Mouse (Mus musculus): ENCODE data around the gene Bcl11b.

The Bcl11b gene

GRCm38 (mm10) chr12:108003483-108003882 lies at the start of gene Bcl11b:
Bcl11b (minus strand) TSS chr12:108003602.
- Histone ChIP-seq H3K36me3 (ENCODE audit: control insufficient read depth, insufficient read depth, low read length, poor library complexity, severe bottlenecking) (no peaks in the 10 kb centered on the region), H3K27me3 (ENCODE audit: control insufficient read depth, insufficient read depth, low read length, poor library complexity, severe bottlenecking) (no peaks in the 10 kb centered on the region)
- DNase-seq (ENCODE audit: low read depth, low spot score) = no peak

DNA sequence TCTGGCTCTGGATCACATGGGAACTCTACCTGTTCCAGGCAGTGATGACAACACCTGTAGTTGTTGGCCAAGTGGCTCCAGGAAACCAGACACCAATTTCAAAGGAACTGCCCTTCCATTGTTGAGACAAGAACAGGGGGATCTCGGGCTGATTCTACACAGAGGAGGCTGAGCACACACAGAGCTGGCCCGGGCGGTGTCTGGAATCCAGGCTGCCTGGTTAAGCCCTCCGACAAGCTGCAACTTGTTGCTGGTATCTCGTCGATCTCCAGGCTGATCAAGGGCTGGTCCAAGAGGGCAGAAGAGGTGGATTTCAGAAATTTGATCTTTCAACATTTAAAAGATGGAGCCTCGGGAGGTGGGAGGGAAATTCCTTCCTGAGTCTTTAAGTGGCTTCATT lies 47.6 kb upstream of the Bcl11b start:
- DNase-seq (ENCODE audit: low read depth, low spot score) = no peak
- H3K27me3 ChIP-seq (ENCODE audit: control insufficient read depth, insufficient read depth, low read length, poor library complexity, severe bottlenecking) = no peaks in the 10 kb centered on the region
- H3K36me3 ChIP-seq (ENCODE audit: control insufficient read depth, insufficient read depth, low read length, poor library complexity, severe bottlenecking) = no peaks in the 10 kb centered on the region

DNA sequence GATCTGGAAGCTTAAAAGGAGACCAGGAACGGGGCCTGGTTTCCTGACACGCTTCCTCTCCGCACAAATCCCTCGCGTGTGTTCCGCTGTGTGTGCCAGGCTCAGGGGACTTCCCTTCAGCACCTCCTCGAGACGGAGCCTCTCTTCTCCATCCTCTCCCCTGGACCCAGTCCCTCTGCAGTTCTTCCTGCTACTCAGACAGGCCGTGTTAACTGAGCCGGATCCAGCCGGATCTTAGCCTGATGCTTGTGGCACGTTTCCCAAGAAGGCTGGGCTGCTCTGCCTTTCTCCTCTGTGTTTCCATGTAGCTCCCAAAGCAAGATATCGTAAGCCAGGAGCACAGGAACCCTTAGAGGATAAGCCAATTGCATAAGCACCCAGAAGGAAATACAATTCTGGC lies 46.2 kb upstream of the Bcl11b start:
- Histone ChIP-seq H3K36me3 (ENCODE audit: control insufficient read depth, insufficient read depth, low read length, poor library complexity, severe bottlenecking) (no peaks in the 10 kb centered on the region), H3K27me3 (ENCODE audit: control insufficient read depth, insufficient read depth, low read length, poor library complexity, severe bottlenecking) (no peaks in the 10 kb centered on the region)
- no peak for DNase-seq (ENCODE audit: low read depth, low spot score)

DNA sequence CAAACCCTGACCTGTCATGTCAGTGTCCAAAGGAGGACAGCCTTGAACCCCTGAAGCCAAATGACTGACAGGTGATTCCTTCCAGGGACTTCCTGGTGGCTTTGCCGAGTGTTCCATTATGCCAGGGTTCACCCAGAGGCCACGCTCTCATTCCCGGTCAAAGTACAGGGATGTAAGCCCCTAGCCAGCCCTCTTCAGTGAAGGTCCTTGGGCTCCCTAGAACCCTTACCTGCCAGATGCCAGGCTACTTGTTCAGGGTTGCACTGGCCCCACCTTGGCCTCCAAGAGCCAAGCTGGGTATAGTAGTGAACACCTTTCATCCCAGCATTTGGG lies 38.8 kb upstream of the Bcl11b start:
- Histone ChIP-seq H3K36me3 (ENCODE audit: control insufficient read depth, insufficient read depth, low read length, poor library complexity, severe bottlenecking) (no peaks in the 10 kb centered on the region), H3K27me3 (ENCODE audit: control insufficient read depth, insufficient read depth, low read length, poor library complexity, severe bottlenecking) (no peaks in the 10 kb centered on the region)
- no peak for DNase-seq (ENCODE audit: low read depth, low spot score)

DNA sequence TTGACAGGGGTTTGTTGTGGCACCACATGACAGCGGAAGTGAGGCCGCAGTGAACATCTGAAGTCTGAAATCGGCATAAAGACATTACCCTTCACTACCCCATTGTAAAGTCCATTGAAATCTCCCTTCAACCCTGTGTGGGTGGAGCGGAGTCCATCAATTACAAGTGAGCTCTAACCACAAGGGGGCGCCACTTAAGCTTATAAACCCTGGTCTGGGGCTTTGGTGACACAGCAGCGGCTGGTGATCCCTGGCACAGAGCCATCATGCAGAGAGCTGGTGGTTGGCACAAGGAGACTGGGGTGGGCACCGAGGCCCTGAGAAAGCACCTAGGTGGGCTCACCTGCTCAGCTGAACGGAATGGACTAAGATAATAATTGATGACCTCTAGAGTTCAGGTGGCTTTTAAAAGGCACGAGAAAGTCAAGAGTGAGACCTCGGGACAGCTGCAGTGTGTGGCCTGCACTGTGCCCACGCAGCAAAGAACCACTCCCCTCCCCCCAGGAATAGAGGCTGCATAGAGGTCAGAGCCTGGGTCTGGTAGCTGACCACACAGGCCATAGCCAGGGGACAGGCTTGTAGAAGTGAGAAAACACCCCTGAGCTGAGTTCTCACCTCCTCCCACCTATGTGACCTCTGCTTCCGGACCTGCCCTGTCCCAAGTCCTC lies 38.3 kb upstream of the Bcl11b start:
- H3K27me3 ChIP-seq (ENCODE audit: control insufficient read depth, insufficient read depth, low read length, poor library complexity, severe bottlenecking) = no peaks in the 10 kb centered on the region
- no peaks in the 10 kb centered on the region for H3K36me3 ChIP-seq (ENCODE audit: control insufficient read depth, insufficient read depth, low read length, poor library complexity, severe bottlenecking)
- peak; percentile 47 for DNase-seq (ENCODE audit: low read depth, low spot score)

DNA sequence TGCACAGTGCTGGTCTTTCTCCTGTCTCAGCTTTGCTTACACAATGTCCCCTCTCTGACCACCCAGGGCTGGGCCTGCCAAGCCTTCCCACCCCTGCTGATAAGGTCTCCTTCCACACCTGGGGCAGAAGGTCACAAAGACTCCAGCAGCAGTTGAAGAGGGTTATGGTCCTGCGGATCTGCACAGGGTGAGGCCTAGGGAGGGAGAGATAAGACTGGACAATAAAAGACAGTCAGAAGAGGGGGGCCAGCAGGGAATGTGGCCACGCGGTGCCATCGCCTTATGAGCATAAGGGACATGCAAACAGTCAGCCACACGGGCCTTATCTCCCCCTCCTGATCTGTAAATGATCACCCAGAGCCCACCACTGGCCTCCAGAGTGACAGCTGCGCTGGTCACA lies 34.0 kb upstream of the Bcl11b start:
- H3K36me3 ChIP-seq (ENCODE audit: control insufficient read depth, insufficient read depth, low read length, poor library complexity, severe bottlenecking) = no peaks in the 10 kb centered on the region
- no peak for DNase-seq (ENCODE audit: low read depth, low spot score)
- H3K27me3 ChIP-seq (ENCODE audit: control insufficient read depth, insufficient read depth, low read length, poor library complexity, severe bottlenecking) = no peaks in the 10 kb centered on the region

DNA sequence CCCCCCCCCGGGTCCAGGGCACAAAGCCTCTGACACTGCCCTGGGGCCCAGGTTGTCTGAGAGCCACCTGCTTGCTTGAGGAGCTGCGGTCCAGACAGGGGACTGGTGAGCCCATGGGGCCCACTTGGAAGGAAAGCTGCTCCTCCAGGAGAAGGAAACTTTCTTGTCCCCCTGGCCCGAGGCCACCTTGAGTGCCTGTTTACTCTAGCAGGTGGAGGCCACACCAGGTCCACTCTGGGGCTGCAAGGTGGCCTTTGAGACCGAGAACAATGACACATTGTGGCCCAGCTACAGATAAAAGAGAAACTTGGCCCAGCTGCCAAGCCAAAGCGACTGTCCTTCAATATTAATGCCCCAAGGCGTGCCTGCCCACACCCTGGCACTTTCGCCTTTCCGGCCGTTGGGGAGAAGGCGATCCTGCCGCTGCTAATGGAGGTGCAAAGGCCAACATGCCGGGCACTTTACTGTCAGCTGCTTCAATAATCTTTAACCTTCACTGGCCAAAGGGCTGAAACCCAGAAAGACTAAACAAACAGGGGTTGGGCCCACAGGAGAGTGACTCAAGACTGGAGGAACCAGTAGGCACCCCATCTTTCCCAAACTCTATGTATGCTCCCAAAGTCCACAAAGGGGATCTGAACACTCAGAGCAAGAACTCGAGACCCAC lies 32.1 kb upstream of the Bcl11b start:
- H3K36me3 ChIP-seq (ENCODE audit: control insufficient read depth, insufficient read depth, low read length, poor library complexity, severe bottlenecking) = no peaks in the 10 kb centered on the region
- DNase-seq (ENCODE audit: low read depth, low spot score) = no peak

DNA sequence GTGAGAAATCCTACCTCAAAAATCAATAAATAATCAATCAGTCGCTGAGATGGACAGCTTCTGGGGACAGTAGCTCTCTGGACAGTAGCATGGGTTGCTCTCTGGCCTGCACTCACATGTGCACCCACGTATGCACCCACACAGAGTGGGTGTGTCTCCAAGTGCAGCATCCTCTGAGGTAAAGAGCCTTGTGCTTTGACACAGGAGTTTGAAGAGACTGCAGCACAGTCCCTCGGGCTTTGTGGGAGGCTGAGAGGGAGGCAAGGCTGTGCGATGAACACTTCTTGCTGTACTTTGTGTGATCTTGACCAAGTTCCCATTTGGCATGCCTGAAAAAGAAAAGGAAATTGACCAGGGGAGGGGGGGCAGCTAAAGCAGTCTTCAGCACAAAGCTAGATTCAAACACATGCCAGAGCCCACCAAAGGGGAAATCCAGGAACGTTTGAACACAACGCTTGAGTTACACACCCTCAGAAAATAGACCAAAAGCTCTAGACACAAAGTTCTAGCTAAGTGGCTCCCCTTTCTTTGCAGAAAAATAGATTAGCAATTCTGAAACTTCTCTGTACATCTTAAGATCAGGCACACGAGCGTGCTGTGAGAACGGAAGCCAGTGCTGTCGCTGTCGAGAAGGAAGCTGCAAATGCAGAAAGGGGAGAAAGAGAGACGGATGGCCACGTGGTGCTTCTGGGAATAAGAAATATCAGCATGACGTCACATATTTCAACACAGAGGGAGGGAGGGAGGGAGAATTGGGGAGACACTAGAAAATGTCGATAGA lies 19.6 kb upstream of the Bcl11b start:
- no peak for DNase-seq (ENCODE audit: low read depth, low spot score)
- Histone ChIP-seq H3K27me3 (ENCODE audit: control insufficient read depth, insufficient read depth, low read length, poor library complexity, severe bottlenecking) (no peaks in the 10 kb centered on the region), H3K36me3 (ENCODE audit: control insufficient read depth, insufficient read depth, low read length, poor library complexity, severe bottlenecking) (no peaks in the 10 kb centered on the region)

More for the DNA sequence above, 32.1 kb upstream of the Bcl11b start:
- no peaks in the 10 kb centered on the region for H3K27me3 ChIP-seq (ENCODE audit: control insufficient read depth, insufficient read depth, low read length, poor library complexity, severe bottlenecking)

DNA sequence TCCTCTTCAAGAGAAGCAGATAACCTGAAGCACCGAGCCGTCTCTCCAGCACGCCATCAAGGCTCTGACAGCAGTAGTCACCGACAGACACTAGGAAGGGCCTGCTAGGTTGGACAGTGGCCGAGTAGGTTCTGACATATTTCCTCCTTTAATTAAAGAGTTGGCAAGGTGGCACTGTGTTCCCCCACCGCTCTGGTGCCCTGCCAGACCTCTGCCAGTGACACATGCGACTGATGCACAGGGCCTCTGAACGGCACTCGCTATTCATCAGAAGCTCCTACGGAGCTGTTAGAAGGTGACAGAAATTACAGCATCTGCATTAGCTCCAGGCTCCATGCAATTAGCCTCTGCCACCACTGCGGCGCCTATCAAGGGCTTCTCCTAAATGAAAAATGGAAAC lies 8.6 kb upstream of the Bcl11b start:
- H3K36me3 ChIP-seq (ENCODE audit: control insufficient read depth, insufficient read depth, low read length, poor library complexity, severe bottlenecking) = no peaks in the 10 kb centered on the region
- DNase-seq (ENCODE audit: low read depth, low spot score) = no peak
- H3K27me3 ChIP-seq (ENCODE audit: control insufficient read depth, insufficient read depth, low read length, poor library complexity, severe bottlenecking) = no peaks in the 10 kb centered on the region

- DNase-seq (ENCODE audit: low read depth, low spot score) = no peak
- Histone ChIP-seq H3K27me3 (ENCODE audit: control insufficient read depth, insufficient read depth, low read length, poor library complexity, severe bottlenecking) (no peaks in the 10 kb centered on the region), H3K36me3 (ENCODE audit: control insufficient read depth, insufficient read depth, low read length, poor library complexity, severe bottlenecking) (no peaks in the 10 kb centered on the region)
Observed at GRCm38 (mm10) chr12:108010346-108010745, 6.9 kb upstream of the Bcl11b start.

DNA sequence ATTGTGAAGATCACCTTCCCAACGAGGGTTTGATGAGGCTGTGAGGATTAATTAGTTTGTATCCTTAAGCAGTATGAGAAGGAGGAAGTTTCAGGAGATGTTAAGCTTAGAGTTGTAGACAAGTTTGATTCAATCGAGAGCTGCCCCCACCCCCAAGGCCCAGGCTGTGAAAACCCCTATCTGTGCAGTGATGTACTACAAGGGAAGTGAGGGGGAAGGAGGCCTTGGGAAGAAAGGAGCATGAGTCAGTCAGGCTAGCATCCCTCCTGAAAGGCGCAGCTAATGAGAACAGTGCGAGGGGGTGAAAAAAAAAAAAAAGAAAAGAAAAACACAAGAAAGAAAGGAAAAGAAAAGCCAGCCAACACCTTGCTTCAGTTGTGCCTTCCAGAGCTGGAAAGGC lies 5.8 kb upstream of the Bcl11b start:
- no peak for DNase-seq (ENCODE audit: low read depth, low spot score)
- Histone ChIP-seq H3K27me3 (ENCODE audit: control insufficient read depth, insufficient read depth, low read length, poor library complexity, severe bottlenecking) (no peaks in the 10 kb centered on the region), H3K36me3 (ENCODE audit: control insufficient read depth, insufficient read depth, low read length, poor library complexity, severe bottlenecking) (no peaks in the 10 kb centered on the region)

DNA sequence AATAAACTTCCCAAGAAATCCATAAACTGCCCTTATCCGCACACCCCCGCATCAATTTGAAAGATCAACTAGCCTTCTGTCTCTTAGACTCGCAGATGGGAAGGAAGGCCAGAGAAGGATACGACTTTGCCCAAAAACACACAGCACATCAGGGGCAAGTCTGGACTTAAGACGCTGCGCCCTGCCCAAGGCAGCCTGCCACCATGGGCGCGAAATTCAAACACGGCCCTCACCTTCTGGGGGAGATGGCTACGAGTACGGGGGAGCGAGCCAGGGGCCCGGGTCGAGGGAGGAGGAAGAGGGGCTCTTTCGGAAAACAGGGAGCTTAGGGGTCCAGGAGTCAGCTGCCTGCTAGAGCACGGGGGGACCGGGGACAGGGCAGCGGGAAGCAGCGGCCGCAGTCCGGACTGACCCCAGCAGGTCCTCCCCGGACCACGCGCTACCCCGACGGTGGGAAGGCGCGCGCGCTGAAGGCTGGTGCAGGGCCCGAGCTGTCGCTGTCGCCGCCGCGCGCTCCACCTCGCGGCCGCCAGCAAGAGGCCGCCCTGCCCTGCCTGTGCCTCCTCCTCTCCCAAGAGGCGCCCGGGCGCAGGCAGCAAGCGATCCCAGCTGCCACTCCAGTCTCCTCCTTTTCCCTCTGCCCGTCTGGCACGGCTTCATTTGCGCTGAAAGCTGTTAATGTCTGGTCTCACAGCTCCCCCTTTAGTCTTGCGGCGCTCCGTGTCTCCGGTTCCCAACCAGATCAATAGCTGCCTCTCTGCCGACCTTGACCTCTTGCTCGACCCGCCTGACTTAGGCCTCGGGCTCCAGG lies 2.6 kb upstream of the Bcl11b start:
- Histone ChIP-seq H3K36me3 (ENCODE audit: control insufficient read depth, insufficient read depth, low read length, poor library complexity, severe bottlenecking) (no peaks in the 10 kb centered on the region), H3K27me3 (ENCODE audit: control insufficient read depth, insufficient read depth, low read length, poor library complexity, severe bottlenecking) (no peaks in the 10 kb centered on the region)
- no peak for DNase-seq (ENCODE audit: low read depth, low spot score)

DNA sequence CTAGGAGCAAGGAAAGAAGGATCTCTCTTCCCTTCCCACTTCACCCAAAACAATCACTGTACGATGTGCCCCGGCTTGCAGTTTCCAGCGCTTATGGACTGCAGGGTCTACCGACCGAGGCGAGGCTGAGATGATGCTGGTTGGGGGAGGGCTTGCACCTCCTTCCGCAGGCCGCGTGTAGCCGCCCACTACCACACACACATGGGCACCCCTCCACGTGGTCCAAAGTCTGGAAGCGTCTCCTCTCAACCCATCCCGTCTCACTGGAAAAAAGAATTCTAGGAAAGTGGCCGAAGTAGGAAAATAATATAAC lies 2.0 kb upstream of the Bcl11b start:
- DNase-seq (ENCODE audit: low read depth, low spot score) = no peak
- no peaks in the 10 kb centered on the region for H3K27me3 ChIP-seq (ENCODE audit: control insufficient read depth, insufficient read depth, low read length, poor library complexity, severe bottlenecking)
- H3K36me3 ChIP-seq (ENCODE audit: control insufficient read depth, insufficient read depth, low read length, poor library complexity, severe bottlenecking) = no peaks in the 10 kb centered on the region

GRCm38 (mm10) chr12:108004701-108005487 lies 1.5 kb upstream of the Bcl11b start:
- Histone ChIP-seq H3K27me3 (ENCODE audit: control insufficient read depth, insufficient read depth, low read length, poor library complexity, severe bottlenecking) (no peaks in the 10 kb centered on the region), H3K36me3 (ENCODE audit: control insufficient read depth, insufficient read depth, low read length, poor library complexity, severe bottlenecking) (no peaks in the 10 kb centered on the region)
- no peak for DNase-seq (ENCODE audit: low read depth, low spot score)
